Mouse (Mus musculus): Measurements from ENCODE around the gene Acot2. TPM values are rescaled to one million over a fixed set of nuclear protein-coding genes. Genes with fewer than 3 reads are reported as not detected.
"Not testable (repeated sequence)": the region's sequence is repeated elsewhere in the genome, so short reads cannot be mapped to it uniquely, and the experiment has no call there.

The Acot2 gene
- polyA plus RNA-seq, 1 experiment: 31.1 TPM

- Histone ChIP-seq H3ac (ENCODE audit: control insufficient read depth, insufficient read length) (no peak overlapping the region), H3K79me2 (ENCODE audit: control insufficient read depth, insufficient read depth) (no peaks in the 10 kb centered on the region), H3K4me3 (no peak overlapping the region), H3K4me2 (ENCODE audit: low read depth) (no peak overlapping the region), H3K27me3 (ENCODE audit: control insufficient read depth, insufficient read depth, insufficient read length) (peaks cover 28% of the 10 kb centered on the region), H3K36me3 (ENCODE audit: control insufficient read depth, insufficient read depth) (no peaks in the 10 kb centered on the region)
- TF ChIP-seq POLR2A (IDR thresholded peaks at IDR 0.05; ENCODE audit: insufficient read length, low read depth): no peak
- TF ChIP-seq POLR2AphosphoS2 (IDR thresholded peaks at IDR 0.05; ENCODE audit: insufficient read length, low read depth): no peak
Observed at GRCm38 (mm10) chr12:84013130-84013529, 25.5 kb downstream of the Acot2 start.

GRCm38 (mm10) chr12:84013701-84014100 lies 26.0 kb downstream of the Acot2 start:
- Histone ChIP-seq H3K27me3 (ENCODE audit: control insufficient read depth, insufficient read depth, insufficient read length) (peaks cover 29% of the 10 kb centered on the region), H3K4me3 (no peak overlapping the region), H3ac (ENCODE audit: control insufficient read depth, insufficient read length) (no peak overlapping the region), H3K79me2 (ENCODE audit: control insufficient read depth, insufficient read depth) (no peaks in the 10 kb centered on the region), H3K36me3 (ENCODE audit: control insufficient read depth, insufficient read depth) (no peaks in the 10 kb centered on the region), H3K4me2 (ENCODE audit: low read depth) (no peak overlapping the region)
- TF ChIP-seq POLR2AphosphoS2 (IDR thresholded peaks at IDR 0.05; ENCODE audit: insufficient read length, low read depth) (no peak), E2F4 (IDR thresholded peaks at IDR 0.05; ENCODE audit: insufficient read depth) (no peak), USF1 (IDR thresholded peaks at IDR 0.05; ENCODE audit: low read depth) (no peak), TCF12 (IDR thresholded peaks at IDR 0.05; ENCODE audit: insufficient read depth, poor library complexity, severe bottlenecking) (no peak), MYOD1 (IDR thresholded peaks at IDR 0.05; ENCODE audit: control insufficient read depth in 1 of 3, insufficient read length in 2 of 3, low read depth in 2 of 3) (no peak), TCF3 (IDR thresholded peaks at IDR 0.05; ENCODE audit: insufficient read length, low read depth) (no peak), MAX (IDR thresholded peaks at IDR 0.05; ENCODE audit: low read depth) (no peak), POLR2A (IDR thresholded peaks at IDR 0.05; ENCODE audit: insufficient read length, low read depth) (no peak), REST (IDR thresholded peaks at IDR 0.05; ENCODE audit: insufficient read depth, insufficient read length) (no peak), SRF (IDR thresholded peaks at IDR 0.05; ENCODE audit: control insufficient read depth, insufficient read length, low read depth) (no peak), MYOG (IDR thresholded peaks at IDR 0.05; ENCODE audit: control insufficient read depth in 1 of 3, insufficient read depth in 1 of 3, insufficient read length in 2 of 3, low read depth in 2 of 3) (no peak)

- H3K4me3 ChIP-seq; H3K4me2 ChIP-seq (ENCODE audit: low read depth); H3ac ChIP-seq (ENCODE audit: control insufficient read depth, insufficient read length); H3K79me2 ChIP-seq (ENCODE audit: control insufficient read depth, insufficient read depth); H3K36me3 ChIP-seq (ENCODE audit: control insufficient read depth, insufficient read depth): not testable (repeated sequence)
- H3K27me3 ChIP-seq (ENCODE audit: control insufficient read depth, insufficient read depth, insufficient read length): peaks cover 14% of the 10 kb centered on the region
Observed at GRCm38 (mm10) chr12:84020528-84020927, 32.9 kb downstream of the Acot2 start.

- peaks cover 14% of the 10 kb centered on the region for H3K27me3 ChIP-seq (ENCODE audit: control insufficient read depth, insufficient read depth, insufficient read length)
- H3ac ChIP-seq (ENCODE audit: control insufficient read depth, insufficient read length); H3K4me3 ChIP-seq; H3K79me2 ChIP-seq (ENCODE audit: control insufficient read depth, insufficient read depth); H3K4me2 ChIP-seq (ENCODE audit: low read depth); H3K36me3 ChIP-seq (ENCODE audit: control insufficient read depth, insufficient read depth): not testable (repeated sequence)
Observed at GRCm38 (mm10) chr12:84022266-84022665, 34.6 kb downstream of the Acot2 start.

GRCm38 (mm10) chr12:84023052-84023745 lies 35.5 kb downstream of the Acot2 start:
- no peak overlapping the region for H3ac ChIP-seq (ENCODE audit: control insufficient read depth, insufficient read length)
- H3K27me3 ChIP-seq (ENCODE audit: control insufficient read depth, insufficient read depth, insufficient read length): peaks cover 10% of the 10 kb centered on the region
- H3K36me3 ChIP-seq (ENCODE audit: control insufficient read depth, insufficient read depth): no peaks in the 10 kb centered on the region
- H3K4me3 ChIP-seq: no peak overlapping the region
- no peaks in the 10 kb centered on the region for H3K79me2 ChIP-seq (ENCODE audit: control insufficient read depth, insufficient read depth)
- no peak for TF ChIP-seq POLR2AphosphoS2 (IDR thresholded peaks at IDR 0.05; ENCODE audit: insufficient read length, low read depth)
- TF ChIP-seq SRF (IDR thresholded peaks at IDR 0.05; ENCODE audit: control insufficient read depth, insufficient read length, low read depth): no peak
- TF ChIP-seq TCF3 (IDR thresholded peaks at IDR 0.05; ENCODE audit: insufficient read length, low read depth): no peak
- TF ChIP-seq REST (IDR thresholded peaks at IDR 0.05; ENCODE audit: insufficient read depth, insufficient read length): no peak
- no peak for TF ChIP-seq MYOD1 (IDR thresholded peaks at IDR 0.05; ENCODE audit: control insufficient read depth in 1 of 3, insufficient read length in 2 of 3, low read depth in 2 of 3)
- no peak for TF ChIP-seq MAX (IDR thresholded peaks at IDR 0.05; ENCODE audit: low read depth)
- no peak for TF ChIP-seq CEBPB (IDR thresholded peaks at IDR 0.05; ENCODE audit: insufficient read depth, poor library complexity, severe bottlenecking)
- no peak for TF ChIP-seq TCF12 (IDR thresholded peaks at IDR 0.05; ENCODE audit: insufficient read depth, poor library complexity, severe bottlenecking)
- no peak for TF ChIP-seq MYOG (IDR thresholded peaks at IDR 0.05; ENCODE audit: control insufficient read depth in 1 of 3, insufficient read depth in 1 of 3, insufficient read length in 2 of 3, low read depth in 2 of 3)
- no peak for TF ChIP-seq USF1 (IDR thresholded peaks at IDR 0.05; ENCODE audit: low read depth)
- no peak for TF ChIP-seq POLR2A (IDR thresholded peaks at IDR 0.05; ENCODE audit: insufficient read length, low read depth)
- TF ChIP-seq E2F4 (IDR thresholded peaks at IDR 0.05; ENCODE audit: insufficient read depth): no peak
- H3K4me2 ChIP-seq (ENCODE audit: low read depth): no peak overlapping the region

- Histone ChIP-seq H3K79me2 (ENCODE audit: control insufficient read depth, insufficient read depth) (no peaks in the 10 kb centered on the region), H3K36me3 (ENCODE audit: control insufficient read depth, insufficient read depth) (no peaks in the 10 kb centered on the region), H3K4me2 (ENCODE audit: low read depth) (no peak overlapping the region), H3K27me3 (ENCODE audit: control insufficient read depth, insufficient read depth, insufficient read length) (no peaks in the 10 kb centered on the region), H3ac (ENCODE audit: control insufficient read depth, insufficient read length) (no peak overlapping the region), H3K4me3 (no peak overlapping the region)
- TF ChIP-seq MYOG (IDR thresholded peaks at IDR 0.05; ENCODE audit: control insufficient read depth in 1 of 3, insufficient read depth in 1 of 3, insufficient read length in 2 of 3, low read depth in 2 of 3) (no peak), REST (IDR thresholded peaks at IDR 0.05; ENCODE audit: insufficient read depth, insufficient read length) (no peak), MYOD1 (IDR thresholded peaks at IDR 0.05; ENCODE audit: control insufficient read depth in 1 of 3, insufficient read length in 2 of 3, low read depth in 2 of 3) (no peak), MAX (IDR thresholded peaks at IDR 0.05; ENCODE audit: low read depth) (no peak), TCF12 (IDR thresholded peaks at IDR 0.05; ENCODE audit: insufficient read depth, poor library complexity, severe bottlenecking) (no peak), CEBPB (IDR thresholded peaks at IDR 0.05; ENCODE audit: insufficient read depth, poor library complexity, severe bottlenecking) (no peak), E2F4 (IDR thresholded peaks at IDR 0.05; ENCODE audit: insufficient read depth) (no peak)
Observed at GRCm38 (mm10) chr12:84025888-84026287, 38.2 kb downstream of the Acot2 start.

GRCm38 (mm10) chr12:84028328-84028727 lies 40.7 kb downstream of the Acot2 start:
- H3K4me2 ChIP-seq (ENCODE audit: low read depth); H3K27me3 ChIP-seq (ENCODE audit: control insufficient read depth, insufficient read depth, insufficient read length); H3ac ChIP-seq (ENCODE audit: control insufficient read depth, insufficient read length); H3K4me3 ChIP-seq; H3K79me2 ChIP-seq (ENCODE audit: control insufficient read depth, insufficient read depth); H3K36me3 ChIP-seq (ENCODE audit: control insufficient read depth, insufficient read depth): not testable (repeated sequence)

GRCm38 (mm10) chr12:84029043-84029442 lies 41.4 kb downstream of the Acot2 start:
- not testable (repeated sequence) for H3K4me3 ChIP-seq; H3K4me2 ChIP-seq (ENCODE audit: low read depth); H3ac ChIP-seq (ENCODE audit: control insufficient read depth, insufficient read length); H3K27me3 ChIP-seq (ENCODE audit: control insufficient read depth, insufficient read depth, insufficient read length); H3K79me2 ChIP-seq (ENCODE audit: control insufficient read depth, insufficient read depth); H3K36me3 ChIP-seq (ENCODE audit: control insufficient read depth, insufficient read depth)

Data from myocyte (in vitro differentiated cells).